Mouse (Mus musculus) intestine, embryonic 16.5 days (tissue): Measurements from ENCODE around the gene Hsp90aa1. TPM values are rescaled to one million over a fixed set of nuclear protein-coding genes. Genes with fewer than 3 reads are reported as not detected.

ENCODE experiments used
- ATAC-seq: fragments of 200-750 bp; cut with Nextera tagmentation; 2 replicates; pipeline ENCODE4 v1.8.0; 2017; ENCODE audit warnings: moderate TSS enrichment, moderate library complexity
- H3K27ac ChIP-seq: fragments of 300-500 bp; sonication (generic); 2 replicates; pipeline ENCODE4 v1.5.1; 2014; ENCODE audit warnings: mild to moderate bottlenecking, low read length
- H3K27me3 ChIP-seq: fragments of 300-500 bp; sonication (generic); replicated peaks from 2 replicates; pipeline ENCODE4 v1.6.1; 2014; ENCODE audit warnings: low read length, control low read depth, mixed read lengths; ENCODE audit not compliant: control insufficient read depth, insufficient read depth
- H3K36me3 ChIP-seq: fragments of 300-500 bp; sonication (generic); 2 replicates; pipeline ENCODE4 v1.6.1; 2014; ENCODE audit warnings: low read length, control low read depth; ENCODE audit not compliant: control insufficient read depth, insufficient read depth
- H3K4me1 ChIP-seq: fragments of 300-500 bp; sonication (generic); 2 replicates; pipeline ENCODE4 v1.6.1; 2014; ENCODE audit warnings: low read length, control low read depth, mixed read lengths; ENCODE audit not compliant: control insufficient read depth, insufficient read depth
- H3K4me2 ChIP-seq: fragments of 300-500 bp; sonication (generic); 2 replicates; pipeline ENCODE4 v1.6.1; 2014; ENCODE audit warnings: low read depth, low read length, control low read depth
- H3K4me3 ChIP-seq: fragments of 300-500 bp; sonication (generic); 2 replicates; pipeline ENCODE4 v1.5.1; 2014; ENCODE audit warnings: mild to moderate bottlenecking, low read length
- H3K9ac ChIP-seq: fragments of 300-500 bp; sonication (generic); 2 replicates; pipeline ENCODE4 v1.6.1; 2014; ENCODE audit warnings: low read depth, low read length
- H3K9me3 ChIP-seq: fragments of 300-500 bp; sonication (generic); 2 replicates; pipeline ENCODE4 v1.6.1; 2016; ENCODE audit warnings: low read length, control low read depth; ENCODE audit not compliant: control insufficient read depth
- WGBS: fragments of 180-500 bp; shearing (Covaris S2); extraction: QIAGEN DNeasy Blood & Tissue Kit; methylation state at CpG from one replicate; pipeline ENCODE4 v1.1.7; 2014; 5-methylcytosine and 5-hydroxymethylcytosine counted together
- microRNA-seq: library from miRNA; unstranded; fragments of <30 nt; microRNA quantifications from one replicate; pipeline ENCODE4, GENCODE M21; 2016
- polyA plus RNA-seq: library from polyadenylated mRNA; unstranded; fragments of >200 nt; fragmentation: Nextera tagmentation; extraction: Ambion mirVana; gene quantifications from 2 replicates; pipeline ENCODE4 v1.2.1, GENCODE M21; 2015

The Hsp90aa1 gene
- polyA plus RNA-seq, 1 experiment from 2014 or later = 790 TPM

GRCm38 (mm10) chr12:110674243-110674642 is 28.3 kb downstream of the Hsp90aa1 start:
- Histone ChIP-seq H3K9ac (no peak overlapping the region), H3K27me3 (no peaks in the 10 kb centered on the region), H3K9me3 (no peaks in the 10 kb centered on the region), H3K4me3 (no peak overlapping the region), H3K27ac (no peak overlapping the region), H3K36me3 (no peaks in the 10 kb centered on the region), H3K4me2 (no peak overlapping the region), H3K4me1 (no peaks in the 10 kb centered on the region)
- WGBS = 57% methylated on average over 5 of the region's 5 CpGs
- no peak for ATAC-seq

- ATAC-seq = no peak
- peaks cover 43% of the 10 kb centered on the region for H3K36me3 ChIP-seq
- WGBS = 87% methylated on average over 13 of the region's 13 CpGs
Measured at GRCm38 (mm10) chr12:110667466-110668077, 35.0 kb downstream of the Hsp90aa1 start.

GRCm38 (mm10) chr12:110661746-110662145 is 40.8 kb downstream of the Hsp90aa1 start:
- Histone ChIP-seq H3K4me3 (no peak overlapping the region), H3K36me3 (peaks cover 77% of the 10 kb centered on the region), H3K9me3 (no peaks in the 10 kb centered on the region), H3K27me3 (no peaks in the 10 kb centered on the region), H3K9ac (no peak overlapping the region), H3K27ac (no peak overlapping the region), H3K4me2 (no peak overlapping the region), H3K4me1 (no peaks in the 10 kb centered on the region)
- 93% methylated on average over 14 of the region's 14 CpGs for WGBS
- no peak for ATAC-seq

More at GRCm38 (mm10) chr12:110667466-110668077, 35.0 kb downstream of the Hsp90aa1 start:
- Histone ChIP-seq H3K9ac (no peak overlapping the region), H3K9me3 (no peaks in the 10 kb centered on the region), H3K4me1 (no peaks in the 10 kb centered on the region), H3K4me3 (no peak overlapping the region), H3K27me3 (no peaks in the 10 kb centered on the region), H3K4me2 (no peak overlapping the region), H3K27ac (no peak overlapping the region)

- no peak overlapping the region for H3K9ac ChIP-seq
- no peak for ATAC-seq
- no peak overlapping the region for H3K27ac ChIP-seq
- H3K4me2 ChIP-seq = no peak overlapping the region
- H3K4me1 ChIP-seq = no peaks in the 10 kb centered on the region
- no peaks in the 10 kb centered on the region for H3K9me3 ChIP-seq
- H3K36me3 ChIP-seq = peaks cover 54% of the 10 kb centered on the region
- H3K4me3 ChIP-seq = no peak overlapping the region
- H3K27me3 ChIP-seq = no peaks in the 10 kb centered on the region
- WGBS = 97% methylated on average over 17 of the region's 17 CpGs
Measured at GRCm38 (mm10) chr12:110651464-110651863, 51.1 kb downstream of the Hsp90aa1 start.

- H3K4me1 ChIP-seq = no peaks in the 10 kb centered on the region
- no peak overlapping the region for H3K4me2 ChIP-seq
- no peaks in the 10 kb centered on the region for H3K9me3 ChIP-seq
- no peaks in the 10 kb centered on the region for H3K27me3 ChIP-seq
- H3K27ac ChIP-seq = no peak overlapping the region
- ATAC-seq = no peak
- 68% methylated on average over 8 of the region's 8 CpGs for WGBS
- peaks cover 49% of the 10 kb centered on the region for H3K36me3 ChIP-seq
- no peak overlapping the region for H3K4me3 ChIP-seq
- H3K9ac ChIP-seq = no peak overlapping the region
Measured at GRCm38 (mm10) chr12:110650241-110650641, 52.3 kb downstream of the Hsp90aa1 start.

Small RNA genes within 50 kb of the gene (microRNA-seq; reads per million reads assigned to microRNA genes)
- not detected for gene Gm27299

Other genes with a start within 250 kb of the Hsp90aa1 start
- gene Dync1h1, start 101.3 kb downstream of the Hsp90aa1 start, polyA plus RNA-seq = 32.5 and 36.1 TPM in 2 replicates
- gene 1700001K19Rik, start 20.1 kb downstream of the Hsp90aa1 start, polyA plus RNA-seq = not detected in 2 replicates
- gene Wdr20, start 35.2 kb upstream of the Hsp90aa1 start, polyA plus RNA-seq = 21.1 and 21.7 TPM in 2 replicates
- gene Mok, start 138.2 kb upstream of the Hsp90aa1 start, polyA plus RNA-seq = 1.7 and 2.9 TPM in 2 replicates
- 3.7 and 4.9 TPM in 2 replicates for gene Zfp839, start 147.5 kb upstream of the Hsp90aa1 start, polyA plus RNA-seq
- 65.0 and 72.7 TPM in 2 replicates for gene Cinp, start 186.4 kb upstream of the Hsp90aa1 start, polyA plus RNA-seq
- gene Tecpr2, start 186.5 kb upstream of the Hsp90aa1 start, polyA plus RNA-seq = 2.2 and 2.4 TPM in 2 replicates